Mouse (Mus musculus): ENCODE results near the gene Tiam1. TPM values are rescaled to one million over a fixed set of nuclear protein-coding genes. Genes with fewer than 3 reads are reported as not detected.

Gene Tiam1
- polyA plus RNA-seq, 2 experiments = 1.6 to 4.2 TPM

- WGBS (ENCODE audit: insufficient replicate concordance) = 76% methylated on average over 13 of the region's 13 CpGs
- DNase-seq (ENCODE audit: low read depth in 3 of 3, low spot score in 3 of 3) = no peak
- no peak for TF ChIP-seq CTCF (IDR thresholded peaks at IDR 0.05; ENCODE audit: low read depth)
- TF ChIP-seq EP300 (IDR thresholded peaks at IDR 0.05; ENCODE audit: low read depth) = no peak
- Histone ChIP-seq H3K4me1 (replicated peaks; ENCODE audit: control insufficient read depth in 2 of 2, insufficient read depth in 2 of 2, low read length in 1 of 2) (no peaks in the 10 kb centered on the region), H3K9ac (replicated peaks) (no peak overlapping the region), H3K4me3 (ENCODE audit: insufficient read depth in 1 of 2, low read depth in 2 of 2, low read length in 2 of 2) (no peak overlapping the region), H3K27ac (no peak overlapping the region), H3K9me3 (ENCODE audit: control insufficient read depth, low read length) (no peaks in the 10 kb centered on the region), H3K4me2 (ENCODE audit: low read depth) (no peak overlapping the region), H3K27me3 (ENCODE audit: control insufficient read depth, insufficient read depth, low read length) (no peaks in the 10 kb centered on the region), H3K36me3 (replicated peaks; ENCODE audit: control insufficient read depth, insufficient read depth, low read depth) (no peaks in the 10 kb centered on the region)
- ATAC-seq (ENCODE audit: insufficient read depth) = no peak
Observed at GRCm38 (mm10) chr16:90007391-90007977, 136.1 kb downstream of the Tiam1 start.

- TF ChIP-seq CTCF (IDR thresholded peaks at IDR 0.05; ENCODE audit: low read depth) (no peak), EP300 (IDR thresholded peaks at IDR 0.05; ENCODE audit: low read depth) (no peak)
- Histone ChIP-seq H3K4me2 (ENCODE audit: low read depth) (no peak overlapping the region), H3K4me1 (replicated peaks; ENCODE audit: control insufficient read depth in 2 of 2, insufficient read depth in 2 of 2, low read length in 1 of 2) (no peaks in the 10 kb centered on the region), H3K27ac (no peak overlapping the region), H3K9me3 (ENCODE audit: control insufficient read depth, low read length) (no peaks in the 10 kb centered on the region), H3K9ac (replicated peaks) (no peak overlapping the region), H3K27me3 (ENCODE audit: control insufficient read depth, insufficient read depth, low read length) (no peaks in the 10 kb centered on the region), H3K36me3 (replicated peaks; ENCODE audit: control insufficient read depth, insufficient read depth, low read depth) (no peaks in the 10 kb centered on the region), H3K4me3 (ENCODE audit: insufficient read depth in 1 of 2, low read depth in 2 of 2, low read length in 2 of 2) (no peak overlapping the region)
- ATAC-seq (ENCODE audit: insufficient read depth) = no peak
- DNase-seq (ENCODE audit: low read depth in 3 of 3, low spot score in 3 of 3) = no peak
- WGBS (ENCODE audit: insufficient replicate concordance) = 86% methylated on average over 14 of the region's 14 CpGs
Observed at GRCm38 (mm10) chr16:90003556-90003955, 140.0 kb downstream of the Tiam1 start.

- H3K9ac ChIP-seq (replicated peaks) = no peak overlapping the region
- H3K9me3 ChIP-seq (ENCODE audit: control insufficient read depth, low read length) = no peaks in the 10 kb centered on the region
- H3K36me3 ChIP-seq (replicated peaks; ENCODE audit: control insufficient read depth, insufficient read depth, low read depth) = no peaks in the 10 kb centered on the region
- no peak for DNase-seq (ENCODE audit: low read depth in 3 of 3, low spot score in 3 of 3)
- peaks cover 25 to 38% of the 10 kb centered on the region in 2 experiments for H3K4me1 ChIP-seq (replicated peaks; ENCODE audit: control insufficient read depth in 2 of 2, insufficient read depth in 2 of 2, low read length in 1 of 2)
- no peak overlapping the region for H3K4me2 ChIP-seq (ENCODE audit: low read depth)
- no peak overlapping the region for H3K4me3 ChIP-seq (ENCODE audit: insufficient read depth in 1 of 2, low read depth in 2 of 2, low read length in 2 of 2)
- H3K27ac ChIP-seq = no peak overlapping the region
- no peak for TF ChIP-seq CTCF (IDR thresholded peaks at IDR 0.05; ENCODE audit: low read depth)
- 70% methylated on average over 7 of the region's 7 CpGs for WGBS (ENCODE audit: insufficient replicate concordance)
- ATAC-seq (ENCODE audit: insufficient read depth) = no peak
- no peaks in the 10 kb centered on the region for H3K27me3 ChIP-seq (ENCODE audit: control insufficient read depth, insufficient read depth, low read length)
Observed at GRCm38 (mm10) chr16:89995155-89995554, 148.4 kb downstream of the Tiam1 start.

GRCm38 (mm10) chr16:89993991-89994825, 149.4 kb downstream of the Tiam1 start:
- no peak for TF ChIP-seq CTCF (IDR thresholded peaks at IDR 0.05; ENCODE audit: low read depth)
- TF ChIP-seq EP300 (IDR thresholded peaks at IDR 0.05; ENCODE audit: low read depth) = no peak
- ATAC-seq (ENCODE audit: insufficient read depth) (no peak), DNase-seq (ENCODE audit: low read depth in 3 of 3, low spot score in 3 of 3) (no peak)
- Histone ChIP-seq H3K27me3 (ENCODE audit: control insufficient read depth, insufficient read depth, low read length) (no peaks in the 10 kb centered on the region), H3K4me1 (replicated peaks; ENCODE audit: control insufficient read depth in 2 of 2, insufficient read depth in 2 of 2, low read length in 1 of 2) (peaks cover 28 to 42% of the 10 kb centered on the region in 2 experiments), H3K4me2 (ENCODE audit: low read depth) (peak overlapping the region; percentile 7), H3K36me3 (replicated peaks; ENCODE audit: control insufficient read depth, insufficient read depth, low read depth) (no peaks in the 10 kb centered on the region), H3K9me3 (ENCODE audit: control insufficient read depth, low read length) (no peaks in the 10 kb centered on the region), H3K4me3 (ENCODE audit: insufficient read depth in 1 of 2, low read depth in 2 of 2, low read length in 2 of 2) (no peak overlapping the region), H3K9ac (replicated peaks) (no peak overlapping the region), H3K27ac (no peak overlapping the region)
- WGBS (ENCODE audit: insufficient replicate concordance) = 27% methylated on average over 17 of the region's 17 CpGs

GRCm38 (mm10) chr16:89993506-89993905, 150.1 kb downstream of the Tiam1 start:
- TF ChIP-seq EP300 (IDR thresholded peaks at IDR 0.05; ENCODE audit: low read depth) = no peak
- no peak for TF ChIP-seq CTCF (IDR thresholded peaks at IDR 0.05; ENCODE audit: low read depth)
- H3K4me3 ChIP-seq (ENCODE audit: insufficient read depth in 1 of 2, low read depth in 2 of 2, low read length in 2 of 2) = no peak overlapping the region

More at GRCm38 (mm10) chr16:89993506-89993905, 150.1 kb downstream of the Tiam1 start:
- DNase-seq (ENCODE audit: low read depth in 3 of 3, low spot score in 3 of 3) = no peak
- Histone ChIP-seq H3K4me2 (ENCODE audit: low read depth) (peak overlapping the region; percentile 7), H3K9ac (replicated peaks) (no peak overlapping the region), H3K36me3 (replicated peaks; ENCODE audit: control insufficient read depth, insufficient read depth, low read depth) (no peaks in the 10 kb centered on the region), H3K27ac (no peak overlapping the region), H3K9me3 (ENCODE audit: control insufficient read depth, low read length) (no peaks in the 10 kb centered on the region), H3K4me1 (replicated peaks; ENCODE audit: control insufficient read depth in 2 of 2, insufficient read depth in 2 of 2, low read length in 1 of 2) (peaks cover 28 to 42% of the 10 kb centered on the region in 2 experiments), H3K27me3 (ENCODE audit: control insufficient read depth, insufficient read depth, low read length) (no peaks in the 10 kb centered on the region)
- ATAC-seq (ENCODE audit: insufficient read depth) = no peak
- WGBS (ENCODE audit: insufficient replicate concordance) = 44% methylated on average over 4 of the region's 4 CpGs

Measured in liver, embryonic 14.5 days (tissue).